Mouse (Mus musculus) forebrain, embryonic 13.5 days (tissue): ENCODE data around the gene Aplnr. TPM values are rescaled to one million over a fixed set of nuclear protein-coding genes. Genes with fewer than 3 reads are reported as not detected.

Source experiments
- ATAC-seq: fragments of 200-750 bp; cut with Nextera tagmentation; 2 replicates; pipeline ENCODE4 v1.8.0; 2017
- H3K27ac ChIP-seq: fragments of 300-500 bp; sonication (generic); 2 replicates; pipeline ENCODE4 v1.5.1; 2015; ENCODE audit warnings: inconsistent platforms, mild to moderate bottlenecking, moderate library complexity
- H3K27me3 ChIP-seq: fragments of 300-500 bp; sonication (generic); 2 replicates; pipeline ENCODE4 v1.6.1; 2015; ENCODE audit warnings: mild to moderate bottlenecking, inconsistent platforms
- H3K36me3 ChIP-seq: fragments of 300-500 bp; sonication (generic); 2 replicates; pipeline ENCODE4 v1.6.1; 2015; ENCODE audit warnings: mild to moderate bottlenecking, inconsistent platforms; ENCODE audit not compliant: poor library complexity, severe bottlenecking
- H3K4me1 ChIP-seq: fragments of 300-500 bp; sonication (generic); 2 replicates; pipeline ENCODE4 v1.6.1; 2015; ENCODE audit warnings: inconsistent platforms
- H3K4me2 ChIP-seq: fragments of 300-500 bp; sonication (generic); 2 replicates; pipeline ENCODE4 v1.6.1; 2015; ENCODE audit warnings: inconsistent platforms, mild to moderate bottlenecking, moderate library complexity
- H3K4me3 ChIP-seq: fragments of 300-500 bp; sonication (generic); 2 replicates; pipeline ENCODE4 v1.5.1; 2015; ENCODE audit warnings: mild to moderate bottlenecking, inconsistent platforms
- H3K9ac ChIP-seq: fragments of 300-500 bp; sonication (generic); 2 replicates; pipeline ENCODE4 v1.6.1; 2015; ENCODE audit warnings: mild to moderate bottlenecking, inconsistent platforms
- H3K9me3 ChIP-seq: fragments of 300-500 bp; sonication (generic); replicated peaks from 2 replicates; pipeline ENCODE4 v1.6.1; 2016; ENCODE audit warnings: inconsistent platforms
- WGBS: fragments of 180-500 bp; shearing (Covaris S2); methylation state at CpG from one replicate; pipeline ENCODE4 v1.1.7; 2015; 5-methylcytosine and 5-hydroxymethylcytosine counted together
- polyA plus RNA-seq: library from polyadenylated mRNA; unstranded; fragments of >200 nt; fragmentation: Nextera tagmentation; extraction: Ambion mirVana; gene quantifications from 2 replicates; pipeline ENCODE4 v1.2.1, GENCODE M21; 2015

The Aplnr gene
- 20.0 and 21.7 TPM in 2 replicates for polyA plus RNA-seq

DNA sequence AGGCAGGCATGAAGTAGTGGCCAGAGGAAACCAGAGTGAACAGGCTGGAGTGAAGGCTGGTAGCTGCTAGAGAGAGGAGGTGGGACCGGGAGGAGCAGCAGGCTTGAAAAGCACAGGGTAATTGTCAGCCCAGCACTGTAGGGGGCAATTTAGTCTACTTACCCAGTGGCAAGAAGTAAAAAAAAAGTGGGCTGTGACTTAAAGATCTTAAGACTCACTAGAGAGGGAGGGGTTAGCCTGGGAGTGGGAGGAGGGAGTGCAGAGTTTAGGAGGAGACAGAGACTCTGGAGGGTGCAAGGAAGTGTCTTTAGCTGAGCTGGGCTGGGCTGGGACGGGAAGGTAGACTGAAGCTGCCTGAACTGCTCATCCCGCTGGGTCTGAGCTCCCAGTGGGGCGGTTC, at the start of gene Aplnr:
Gene Aplnr, plus strand, starts transcription at position 137 of the 400 bp plus-strand sequence.
- no peak within 1 kb of the TSS for H3K4me2 ChIP-seq
- no peak within 1 kb of the TSS for H3K27ac ChIP-seq
- no peaks in the 10 kb centered on the region for H3K36me3 ChIP-seq
- 11% methylated on average over 4 of the region's 4 CpGs for WGBS
- no peaks in the 10 kb centered on the region for H3K27me3 ChIP-seq
- peak; percentile 45; the same call in 1 of the 2 replicates for ATAC-seq
- H3K4me3 ChIP-seq: no peak within 1 kb of the TSS
- H3K9ac ChIP-seq: no peak within 1 kb of the TSS
- no peaks in the 10 kb centered on the region for H3K9me3 ChIP-seq
- H3K4me1 ChIP-seq: no peaks in the 10 kb centered on the region

DNA sequence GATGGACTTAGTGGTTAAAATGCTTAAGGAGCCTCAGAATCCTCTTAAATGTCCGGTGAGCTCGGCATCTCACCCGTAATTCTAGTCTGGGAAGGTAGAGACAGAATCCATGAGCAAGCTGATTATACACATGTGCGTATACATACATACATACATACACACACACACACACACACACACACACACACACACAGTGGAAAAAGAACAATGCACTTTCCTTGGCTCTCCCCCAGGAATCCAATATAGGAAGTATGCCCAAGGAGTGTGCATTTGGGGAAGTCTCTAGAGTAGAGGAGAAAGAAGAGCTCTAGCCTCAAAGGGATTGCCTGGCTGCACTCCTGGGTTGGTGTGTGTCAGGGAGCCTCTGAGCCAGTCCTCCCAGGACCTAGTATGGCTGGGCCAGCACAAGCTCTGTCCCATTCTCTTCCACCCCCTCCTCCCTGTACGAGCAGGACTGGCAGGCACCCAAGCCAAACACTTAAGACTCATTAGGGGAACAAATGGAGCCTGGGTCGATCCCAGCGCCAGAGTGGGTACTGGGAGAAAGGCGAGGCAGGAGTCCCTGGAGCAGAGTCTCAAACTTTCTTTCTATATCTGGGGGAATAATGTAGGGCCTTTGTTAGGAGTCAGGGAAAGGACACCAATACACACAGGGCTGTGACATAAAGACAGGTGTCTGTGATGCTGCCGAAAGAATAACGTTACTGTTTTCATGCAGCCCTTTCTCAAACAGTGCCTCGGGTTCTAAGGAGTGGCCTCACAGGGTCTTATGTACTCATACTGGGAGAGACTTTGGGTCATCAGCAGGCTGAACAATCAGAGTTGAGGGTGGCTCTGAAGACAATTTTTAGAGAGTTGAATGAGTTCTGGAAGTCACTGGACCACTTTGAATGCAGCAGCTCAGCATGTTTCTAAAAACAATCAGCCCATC, 47.0 kb upstream of the Aplnr start:
- 39% methylated on average over 11 of the region's 11 CpGs for WGBS
- H3K4me3 ChIP-seq: no peak overlapping the region
- no peaks in the 10 kb centered on the region for H3K27me3 ChIP-seq
- peaks cover 15% of the 10 kb centered on the region for H3K4me1 ChIP-seq
- H3K27ac ChIP-seq: no peak overlapping the region
- no peaks in the 10 kb centered on the region for H3K36me3 ChIP-seq
- no peaks in the 10 kb centered on the region for H3K9me3 ChIP-seq
- H3K4me2 ChIP-seq: no peak overlapping the region
- H3K9ac ChIP-seq: no peak overlapping the region
- peak; percentile 88 for ATAC-seq

GRCm38 (mm10) chr2:85091325-85091724, 44.7 kb upstream of the Aplnr start:
- Histone ChIP-seq H3K4me1 (peaks cover 17% of the 10 kb centered on the region), H3K9me3 (no peaks in the 10 kb centered on the region), H3K36me3 (no peaks in the 10 kb centered on the region), H3K9ac (no peak overlapping the region), H3K4me3 (no peak overlapping the region), H3K27ac (no peak overlapping the region), H3K27me3 (no peaks in the 10 kb centered on the region), H3K4me2 (no peak overlapping the region)
- WGBS: 91% methylated on average over 4 of the region's 4 CpGs
- ATAC-seq: no peak

- H3K4me3 ChIP-seq: no peak overlapping the region
- 94% methylated on average over 1 of the region's 1 CpGs for WGBS
- H3K9ac ChIP-seq: no peak overlapping the region
- no peaks in the 10 kb centered on the region for H3K27me3 ChIP-seq
- no peak overlapping the region for H3K27ac ChIP-seq
- no peak for ATAC-seq
- no peaks in the 10 kb centered on the region for H3K9me3 ChIP-seq
- H3K4me2 ChIP-seq: no peak overlapping the region
- no peaks in the 10 kb centered on the region for H3K36me3 ChIP-seq
- H3K4me1 ChIP-seq: peaks cover 17% of the 10 kb centered on the region
Observed at GRCm38 (mm10) chr2:85093376-85093775, 42.6 kb upstream of the Aplnr start.

DNA sequence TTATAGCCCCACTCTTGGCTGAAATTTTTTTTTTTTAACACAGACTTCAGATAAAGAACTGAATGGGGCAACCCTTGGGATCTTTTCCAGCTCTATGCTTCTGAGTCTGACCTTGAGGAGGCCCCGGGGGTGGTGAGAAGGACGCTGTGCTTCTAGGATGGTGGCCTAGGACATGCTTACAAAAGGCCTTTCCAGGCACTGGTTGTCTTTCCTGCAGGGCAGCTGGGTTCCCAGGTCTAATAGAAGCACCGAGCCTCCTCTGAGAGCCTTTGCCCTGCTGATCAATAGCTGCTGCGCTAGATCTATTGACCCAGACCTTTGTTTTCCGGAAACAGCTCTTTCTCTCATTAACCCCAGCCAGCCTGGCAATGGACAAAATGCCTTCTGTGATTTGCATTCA, 40.1 kb upstream of the Aplnr start:
- Histone ChIP-seq H3K36me3 (no peaks in the 10 kb centered on the region), H3K9me3 (no peaks in the 10 kb centered on the region), H3K27me3 (no peaks in the 10 kb centered on the region), H3K4me3 (no peak overlapping the region), H3K4me1 (peaks cover 2% of the 10 kb centered on the region; the same call in 1 of the 2 replicates), H3K4me2 (no peak overlapping the region), H3K9ac (no peak overlapping the region), H3K27ac (no peak overlapping the region)
- WGBS: 10% methylated on average over 5 of the region's 5 CpGs
- ATAC-seq: no peak

DNA sequence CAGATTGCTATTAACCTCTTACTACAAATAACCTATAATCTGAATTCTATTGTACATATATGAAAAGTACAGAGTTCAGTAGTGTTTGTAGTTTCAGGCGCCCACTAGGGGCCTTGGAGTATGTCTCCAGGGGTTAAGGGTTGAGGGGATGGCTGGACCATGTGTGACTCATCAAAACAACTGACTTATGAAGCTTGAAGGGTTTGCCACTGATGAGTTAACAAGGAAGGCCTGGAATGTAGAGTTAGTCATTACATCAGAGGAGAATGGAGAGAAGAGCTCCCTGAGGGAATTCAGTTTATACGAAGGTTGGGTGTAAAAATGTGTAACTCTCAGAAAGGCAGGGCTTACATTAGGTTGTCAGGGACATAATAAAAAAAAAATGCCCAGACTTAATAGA, 38.0 kb upstream of the Aplnr start:
- 88% methylated on average over 2 of the region's 2 CpGs for WGBS
- Histone ChIP-seq H3K4me1 (peaks cover 2% of the 10 kb centered on the region; the same call in 1 of the 2 replicates), H3K27ac (no peak overlapping the region), H3K36me3 (no peaks in the 10 kb centered on the region), H3K4me3 (no peak overlapping the region), H3K9ac (no peak overlapping the region), H3K4me2 (no peak overlapping the region), H3K27me3 (no peaks in the 10 kb centered on the region), H3K9me3 (no peaks in the 10 kb centered on the region; the same call in 1 of the 2 replicates)
- no peak for ATAC-seq

GRCm38 (mm10) chr2:85098824-85099511, 37.1 kb upstream of the Aplnr start:
- H3K4me2 ChIP-seq: no peak overlapping the region
- no peak for ATAC-seq
- no peak overlapping the region for H3K9ac ChIP-seq
- peaks cover 2% of the 10 kb centered on the region; the same call in 1 of the 2 replicates for H3K4me1 ChIP-seq
- no peaks in the 10 kb centered on the region for H3K36me3 ChIP-seq
- H3K27me3 ChIP-seq: no peaks in the 10 kb centered on the region
- no peak overlapping the region for H3K27ac ChIP-seq
- no peaks in the 10 kb centered on the region; the same call in 1 of the 2 replicates for H3K9me3 ChIP-seq
- no peak overlapping the region for H3K4me3 ChIP-seq
- 81% methylated on average over 7 of the region's 7 CpGs for WGBS

DNA sequence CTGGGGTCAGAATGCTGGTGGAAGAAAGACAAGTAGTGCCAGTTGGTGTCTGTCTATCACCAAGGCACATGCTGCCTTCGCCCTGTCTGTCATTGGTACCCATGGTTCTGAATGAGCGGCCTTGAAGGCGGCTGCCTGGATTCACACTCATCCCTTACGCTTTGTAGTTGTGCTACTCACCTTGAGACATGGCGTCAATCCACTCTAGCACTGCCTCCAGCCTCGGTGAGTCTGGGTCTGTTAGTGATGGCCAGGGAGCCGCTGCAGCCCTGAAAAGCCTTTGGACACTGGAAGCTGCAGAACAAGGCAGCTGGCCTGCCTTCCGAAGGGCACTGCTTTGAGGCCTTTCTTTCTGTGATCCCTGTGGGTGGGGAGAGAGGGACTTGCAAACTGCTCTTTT, 32.8 kb upstream of the Aplnr start:
- Histone ChIP-seq H3K4me1 (no peaks in the 10 kb centered on the region), H3K27ac (peak overlapping the region; percentile 40; the same call in 1 of the 2 replicates), H3K36me3 (no peaks in the 10 kb centered on the region), H3K9ac (no peak overlapping the region), H3K4me2 (no peak overlapping the region), H3K4me3 (no peak overlapping the region), H3K9me3 (no peaks in the 10 kb centered on the region; the same call in 1 of the 2 replicates), H3K27me3 (no peaks in the 10 kb centered on the region)
- no peak for ATAC-seq
- 80% methylated on average over 8 of the region's 8 CpGs for WGBS

DNA sequence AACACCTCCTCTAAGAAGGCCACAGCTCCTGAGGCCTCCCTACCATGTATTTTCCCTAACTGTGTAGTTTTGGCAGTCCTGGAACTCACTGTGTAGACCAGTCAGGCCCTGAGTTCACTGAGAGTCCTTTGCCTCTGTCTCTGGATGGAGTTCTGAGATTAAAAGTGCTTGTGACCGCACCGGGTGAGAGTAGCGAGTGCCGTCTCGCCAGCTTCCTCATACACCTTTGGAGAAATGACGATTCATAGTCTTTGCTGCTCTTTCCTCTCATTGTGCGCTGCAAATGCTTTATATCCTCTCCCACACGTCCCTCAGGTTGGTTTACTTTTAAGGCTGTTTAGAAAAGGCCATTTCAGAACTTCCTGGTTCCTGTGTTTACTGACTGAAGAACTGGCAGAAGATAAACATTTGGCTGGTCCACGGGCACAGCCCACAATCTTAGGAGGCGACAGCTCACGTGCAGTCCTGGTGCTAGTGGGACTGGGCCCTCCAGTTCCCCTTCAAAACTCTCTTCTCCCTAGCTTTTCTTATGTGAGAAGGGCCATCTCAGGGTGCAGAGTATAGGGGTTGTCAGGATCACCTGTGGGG, 30.5 kb upstream of the Aplnr start:
- no peak for ATAC-seq
- Histone ChIP-seq H3K27ac (no peak overlapping the region), H3K9me3 (no peaks in the 10 kb centered on the region; the same call in 1 of the 2 replicates), H3K4me3 (no peak overlapping the region), H3K9ac (no peak overlapping the region), H3K4me2 (no peak overlapping the region), H3K4me1 (no peaks in the 10 kb centered on the region; the same call in 1 of the 2 replicates), H3K27me3 (no peaks in the 10 kb centered on the region), H3K36me3 (no peaks in the 10 kb centered on the region)
- 92% methylated on average over 11 of the region's 11 CpGs for WGBS

GRCm38 (mm10) chr2:85106068-85106790, 29.8 kb upstream of the Aplnr start:
- no peak for ATAC-seq
- no peak overlapping the region for H3K27ac ChIP-seq
- no peak overlapping the region for H3K9ac ChIP-seq
- 78% methylated on average over 7 of the region's 7 CpGs for WGBS
- no peaks in the 10 kb centered on the region; the same call in 1 of the 2 replicates for H3K4me1 ChIP-seq
- no peak overlapping the region for H3K4me3 ChIP-seq
- H3K9me3 ChIP-seq: no peaks in the 10 kb centered on the region
- H3K27me3 ChIP-seq: no peaks in the 10 kb centered on the region
- no peaks in the 10 kb centered on the region for H3K36me3 ChIP-seq
- H3K4me2 ChIP-seq: no peak overlapping the region

GRCm38 (mm10) chr2:85106941-85107340, 29.1 kb upstream of the Aplnr start:
- Histone ChIP-seq H3K9ac (no peak overlapping the region), H3K27ac (no peak overlapping the region), H3K36me3 (no peaks in the 10 kb centered on the region), H3K9me3 (no peaks in the 10 kb centered on the region), H3K4me1 (no peaks in the 10 kb centered on the region; the same call in 1 of the 2 replicates), H3K4me2 (no peak overlapping the region), H3K4me3 (no peak overlapping the region), H3K27me3 (no peaks in the 10 kb centered on the region)
- ATAC-seq: no peak
- 51% methylated on average over 4 of the region's 4 CpGs for WGBS
